Mouse (Mus musculus) ZHBTc4 (cell line): Measurements from ENCODE around the gene Aftph.
A peak's percentile ranks its signal among the peaks of the same experiment; 100 is the strongest.

Experiments
- DNase-seq: peaks from one replicate; pipeline ENCODE4 v3.0.0-alpha.2; 2011; ENCODE audit warnings: low read depth, low spot score

Aftph gene

DNA sequence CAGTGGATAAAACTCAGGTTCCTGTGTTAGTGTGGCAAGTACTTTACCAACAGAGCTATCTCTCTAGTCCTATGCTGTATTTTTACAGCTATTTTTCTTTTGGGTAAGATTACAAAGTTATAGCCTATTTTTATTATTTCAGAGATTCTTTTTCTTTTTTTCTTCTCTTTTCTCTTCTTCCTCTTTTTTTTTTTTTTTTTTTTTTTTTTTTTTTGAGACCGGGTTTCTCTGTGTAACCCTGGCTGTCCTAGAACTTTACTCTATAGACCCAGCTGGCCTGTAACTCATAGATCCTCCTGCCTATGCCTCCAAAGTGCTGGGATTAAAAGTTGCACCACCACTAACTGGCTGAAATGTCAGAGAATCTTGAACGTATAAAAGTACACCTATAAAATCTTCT, 13.3 kb downstream of the Aftph start:
- DNase-seq = no peak

DNA sequence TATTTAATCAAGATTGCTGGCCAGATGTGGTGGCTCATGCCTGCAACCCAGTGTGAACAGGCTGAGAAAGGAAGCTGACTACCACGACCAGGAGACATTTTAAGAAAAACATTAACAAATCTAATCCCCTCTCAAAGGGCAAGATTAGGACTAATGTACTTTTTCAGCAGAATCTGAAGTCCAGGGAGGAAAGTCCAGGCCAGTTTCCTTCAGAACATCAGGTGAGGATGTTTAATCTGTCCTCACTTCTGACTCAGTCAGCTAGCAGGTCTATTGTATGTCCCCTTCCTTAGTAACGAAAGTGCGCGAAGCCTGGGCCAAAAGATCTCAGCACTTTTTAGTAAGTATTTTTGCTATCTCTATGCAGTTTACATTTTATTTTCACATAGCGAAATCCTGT, 17.8 kb downstream of the Aftph start:
- DNase-seq = no peak

DNA sequence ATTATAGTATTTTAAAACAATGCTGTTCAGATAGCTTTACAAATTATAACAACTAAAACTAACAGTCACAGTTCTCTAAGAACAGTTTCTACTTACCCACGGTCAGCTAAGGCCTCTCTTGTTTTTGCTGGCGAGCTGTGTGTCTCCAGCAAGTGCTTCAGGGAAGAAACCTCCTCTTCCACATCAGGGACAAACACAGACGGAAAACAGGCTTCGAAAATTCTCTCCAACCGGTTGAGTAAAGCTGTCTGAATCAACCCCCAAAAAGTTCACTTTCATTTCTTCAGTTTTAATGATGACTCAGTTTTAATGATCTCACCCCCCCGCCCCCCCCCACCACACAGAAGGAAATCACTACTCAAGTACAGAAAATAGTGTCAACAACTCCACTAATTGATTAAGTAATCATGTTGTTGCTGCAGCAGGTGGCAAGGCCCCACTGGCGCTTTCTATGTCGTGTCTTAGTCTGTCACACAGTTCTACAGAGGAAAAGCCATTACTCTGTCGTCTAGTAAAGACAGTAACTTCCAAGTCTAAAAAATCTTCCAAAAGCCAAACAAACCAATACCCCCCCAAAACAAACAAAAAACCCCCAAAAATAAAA, 29.2 kb downstream of the Aftph start:
- DNase-seq = no peak

DNA sequence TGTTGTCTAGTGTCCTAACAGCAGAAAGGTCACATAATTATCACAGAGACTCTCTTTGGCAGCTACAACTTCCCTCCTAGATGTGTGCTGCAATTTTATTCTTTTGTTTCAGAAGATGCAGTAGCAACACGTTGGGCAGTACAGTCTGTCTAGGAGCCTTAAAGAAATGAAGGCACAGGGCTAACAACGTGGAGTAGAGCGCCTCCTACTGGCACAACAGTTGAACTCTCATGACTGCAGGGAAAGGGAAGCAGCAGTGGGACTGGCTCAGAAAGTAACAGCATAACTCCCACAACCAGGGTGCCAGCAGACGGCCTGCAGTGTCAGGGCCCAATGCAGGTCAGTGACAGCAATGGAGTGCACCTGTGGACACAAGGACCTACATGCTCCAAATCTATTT, 50.4 kb downstream of the Aftph start:
- peak; percentile 85 for DNase-seq

DNA sequence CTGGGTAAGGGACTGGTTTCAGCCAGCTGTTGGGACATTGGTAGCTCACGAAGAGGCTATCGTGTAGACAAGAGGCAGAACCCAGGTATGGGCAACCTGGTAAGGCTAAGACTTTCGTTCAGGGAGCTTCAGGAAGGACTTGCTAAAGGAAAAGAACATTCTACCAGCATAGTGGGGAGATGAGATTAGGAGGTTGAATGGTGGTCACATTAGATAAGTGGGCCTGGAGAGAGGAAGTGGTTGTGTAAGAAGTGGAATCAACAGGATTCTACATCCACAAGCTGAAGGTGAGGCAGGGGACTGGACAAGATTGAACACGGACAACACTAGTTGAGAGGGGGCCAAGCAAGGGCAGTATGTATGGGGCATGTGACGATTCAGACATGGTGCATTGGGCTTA, 59.7 kb downstream of the Aftph start:
- DNase-seq = no peak

DNA sequence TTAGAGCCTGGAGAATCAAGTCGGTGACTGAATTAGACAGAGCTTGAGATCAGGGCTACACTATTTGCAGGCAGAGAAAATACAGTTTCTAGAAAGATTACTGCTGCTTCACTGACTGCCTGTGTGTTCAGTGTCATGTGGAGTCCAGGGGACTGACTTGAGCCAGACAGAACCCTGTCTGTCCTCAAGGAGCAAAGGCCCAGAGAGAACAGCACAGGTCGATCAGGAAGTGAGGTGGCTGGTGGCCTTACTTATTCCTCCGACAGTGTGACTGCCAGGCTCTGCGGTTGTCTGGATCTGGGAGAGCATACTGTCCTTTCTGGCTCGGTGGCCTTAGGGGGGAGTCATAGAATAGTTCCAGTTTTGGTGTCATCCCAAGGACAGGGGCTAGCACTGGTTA, 60.6 kb downstream of the Aftph start:
- no peak for DNase-seq

DNA sequence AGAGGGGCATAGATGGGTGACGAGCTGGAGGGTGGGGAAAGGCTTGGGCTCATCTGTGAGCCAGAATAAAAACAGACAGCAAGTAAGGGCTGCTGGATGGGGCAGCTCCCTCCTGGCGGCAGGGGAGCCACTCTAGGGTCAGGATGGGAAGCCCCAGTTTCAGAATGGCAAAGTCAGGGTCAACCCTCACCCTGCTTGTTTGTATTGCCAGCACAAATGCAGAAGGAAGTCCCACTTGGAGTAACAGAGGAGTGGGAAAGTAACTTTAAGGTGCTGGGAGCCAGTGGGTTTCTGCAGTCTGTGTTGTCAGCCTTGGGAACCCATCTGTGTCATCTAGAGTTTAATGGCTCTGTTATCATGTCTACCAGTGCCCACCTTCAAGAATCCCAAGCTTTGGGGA, 62.0 kb downstream of the Aftph start:
- no peak for DNase-seq

DNA sequence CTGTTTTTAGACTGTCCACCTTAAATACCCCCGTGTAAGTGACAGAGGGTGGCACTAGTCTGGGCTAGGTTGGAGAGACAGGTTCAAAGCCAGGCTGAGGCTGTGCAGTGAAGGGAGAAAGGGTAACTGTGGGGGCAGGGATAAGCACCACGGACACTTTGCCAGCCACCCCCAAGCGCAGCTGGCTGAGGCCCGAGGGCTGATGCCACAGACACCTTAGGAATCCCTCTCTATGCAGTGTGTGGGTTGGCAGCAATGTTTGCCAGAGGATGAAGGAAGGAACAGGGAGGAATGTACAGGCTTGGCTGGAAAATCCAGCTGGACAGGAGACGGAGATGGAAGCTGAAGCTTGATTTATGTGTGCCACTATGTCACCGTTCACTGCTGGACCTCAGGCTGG, 68.9 kb downstream of the Aftph start:
- DNase-seq = no peak

DNA sequence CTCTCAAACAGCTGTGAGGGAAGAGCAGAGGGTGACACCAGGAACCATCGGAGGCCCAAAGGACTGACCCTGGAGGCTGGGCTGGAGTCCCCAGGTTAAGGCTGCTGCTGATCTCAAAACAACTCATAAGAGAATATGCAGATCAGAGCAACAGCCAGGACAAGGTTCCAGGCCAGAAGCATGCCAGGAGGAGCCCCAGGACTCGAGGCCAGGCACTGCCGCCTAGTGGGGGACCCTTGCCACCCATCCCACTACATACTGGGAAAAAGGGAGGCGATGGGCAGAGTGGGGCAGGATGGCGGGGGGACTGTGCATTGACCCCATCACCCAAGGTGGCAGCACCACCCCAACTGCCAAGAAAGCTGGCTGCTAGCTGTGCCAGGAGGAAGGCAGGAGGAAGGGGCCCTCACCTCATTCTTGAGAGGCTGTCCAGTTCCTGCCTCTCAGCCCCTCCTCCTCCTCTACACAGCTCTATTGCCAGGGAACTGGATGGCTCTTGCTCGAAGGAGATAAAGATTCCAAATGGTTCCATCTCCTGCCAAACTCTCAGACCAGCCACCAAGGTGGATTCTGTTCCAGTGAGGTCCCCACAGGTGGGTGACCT, 69.5 kb downstream of the Aftph start:
- DNase-seq = no peak

DNA sequence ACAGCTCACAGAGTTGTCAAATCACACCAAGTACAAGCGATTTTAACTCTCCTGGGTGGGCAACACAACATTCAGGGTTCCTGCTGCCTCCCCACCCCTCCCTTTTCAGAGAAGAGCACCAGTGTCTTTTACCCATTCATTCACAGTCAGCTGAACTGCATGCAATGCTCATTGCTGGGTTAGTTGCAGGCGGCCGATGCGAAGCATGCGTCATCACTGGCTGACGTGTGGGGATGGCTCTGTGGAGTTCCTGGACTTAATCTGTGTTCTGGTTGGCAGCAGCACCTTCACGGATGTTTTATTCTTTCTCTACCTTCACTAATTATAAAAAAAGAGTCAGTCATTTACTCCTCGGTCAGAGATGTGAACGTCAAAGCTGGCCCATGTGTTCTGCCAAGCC, 76.5 kb downstream of the Aftph start:
- DNase-seq = no peak

DNA sequence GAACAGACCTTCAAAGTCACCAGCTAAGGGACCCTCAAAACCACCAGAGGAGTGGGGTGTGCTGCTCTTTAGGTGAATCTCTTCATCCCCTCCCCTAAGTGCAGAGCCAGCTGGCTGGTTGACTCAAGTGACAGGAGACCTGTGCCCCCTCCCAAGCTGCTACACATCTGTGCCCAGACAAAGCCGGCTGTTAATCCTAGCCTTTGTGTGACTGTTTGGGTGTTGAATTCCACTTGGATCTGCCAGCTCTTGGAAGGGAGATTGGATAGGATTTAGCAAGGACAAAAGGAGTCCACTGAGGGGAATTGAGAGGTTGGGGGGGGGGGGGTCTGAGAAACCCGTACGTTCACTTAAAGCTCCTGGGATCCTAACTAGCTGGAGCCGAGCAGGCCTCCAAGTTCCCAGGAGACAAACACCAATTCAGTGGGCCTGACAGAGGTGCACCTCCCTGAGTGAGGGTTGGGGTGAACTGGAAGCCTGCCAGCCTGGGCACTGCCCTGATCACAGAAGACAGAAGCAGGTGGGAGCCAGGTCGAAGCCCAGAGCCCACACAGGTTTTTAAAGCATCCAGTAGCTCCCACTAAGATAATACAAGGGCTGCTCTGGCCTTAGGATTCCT, 77.7 kb downstream of the Aftph start:
- no peak for DNase-seq

DNA sequence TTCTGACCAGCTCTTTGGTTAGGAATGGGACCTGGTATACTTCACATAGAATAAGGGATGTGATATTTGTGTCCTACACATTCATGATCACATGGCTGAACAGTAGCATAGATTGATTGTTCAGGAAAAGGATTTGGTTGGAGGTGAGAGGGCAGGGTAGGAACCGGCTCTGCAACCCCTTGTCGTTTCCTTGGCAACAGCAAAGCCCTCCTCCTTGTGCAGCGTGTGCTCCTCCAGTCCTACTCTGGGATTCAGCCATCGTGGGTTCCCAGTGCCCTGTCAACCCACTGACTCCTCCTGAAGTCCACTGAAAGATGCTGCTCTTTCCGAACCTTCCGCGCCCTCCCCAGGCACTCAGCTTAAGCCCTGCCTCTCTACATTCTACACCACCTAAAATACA, 78.6 kb downstream of the Aftph start:
- peak; percentile 24 for DNase-seq

DNA sequence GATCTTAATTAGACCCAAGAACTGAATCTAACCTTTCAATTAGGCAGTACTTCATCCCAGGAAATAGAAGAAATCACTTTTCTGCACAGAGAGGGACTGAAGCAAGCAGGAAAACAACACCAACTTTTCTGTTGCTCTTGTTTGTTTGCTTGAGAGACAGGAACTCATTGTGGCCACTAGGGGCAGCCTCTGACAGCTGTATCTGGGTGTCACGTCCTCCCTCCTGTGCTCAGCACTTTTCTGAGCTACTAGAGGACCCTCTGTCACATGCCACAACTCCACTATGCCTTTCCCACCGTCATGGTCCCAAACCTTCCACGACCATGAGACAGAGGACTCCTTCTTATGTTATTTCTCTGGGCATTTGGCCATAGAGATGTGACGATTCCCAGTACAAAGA, 79.7 kb downstream of the Aftph start:
- DNase-seq = peak; percentile 76

DNA sequence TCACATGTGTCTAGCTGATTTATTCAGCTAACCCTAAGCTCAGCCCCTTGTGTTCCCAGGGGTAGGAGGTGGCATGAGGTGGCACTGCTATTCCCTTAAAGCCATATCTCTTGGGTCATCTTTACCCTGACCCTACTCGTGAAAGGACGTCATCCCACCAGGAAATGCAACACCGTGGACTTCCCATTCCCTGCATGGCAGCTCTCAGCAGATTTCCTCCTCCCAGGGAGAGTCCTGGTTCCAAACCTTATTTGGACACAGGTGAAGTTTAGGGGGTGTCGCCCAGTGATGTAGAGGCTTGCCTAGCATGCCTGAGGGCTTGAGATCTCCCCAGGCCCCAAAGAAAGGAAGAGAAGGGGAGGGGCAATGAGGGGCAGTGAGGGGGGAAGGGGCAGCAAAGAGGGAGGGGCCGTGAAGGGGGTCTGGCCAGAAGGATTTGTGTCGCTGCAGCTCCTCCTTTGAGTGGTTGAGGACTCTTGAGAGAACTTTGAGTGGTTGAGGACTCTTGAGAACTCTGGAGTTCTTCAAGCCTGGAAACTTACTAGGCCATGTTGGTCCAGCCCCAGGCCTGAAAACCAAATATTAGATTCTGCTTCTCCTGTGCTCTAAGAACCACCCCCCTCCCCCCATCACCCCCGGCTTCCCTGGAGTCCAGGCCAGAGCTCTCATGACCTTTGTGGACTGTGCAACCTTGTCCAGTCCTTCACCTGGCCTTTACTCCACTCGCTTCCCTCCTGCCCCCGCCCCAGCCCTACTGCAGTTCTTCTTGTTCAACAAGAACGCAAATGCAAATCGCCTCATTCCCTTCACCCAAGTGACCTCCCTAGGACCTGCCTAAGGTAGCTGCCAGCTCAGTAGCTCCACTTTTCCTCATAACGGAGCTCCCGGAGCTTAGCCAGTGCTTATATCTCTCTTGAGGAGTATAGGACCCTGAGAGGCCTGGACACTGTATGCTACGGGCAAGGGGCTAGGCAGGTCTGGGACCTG, 81.0 kb downstream of the Aftph start:
- DNase-seq = no peak

DNA sequence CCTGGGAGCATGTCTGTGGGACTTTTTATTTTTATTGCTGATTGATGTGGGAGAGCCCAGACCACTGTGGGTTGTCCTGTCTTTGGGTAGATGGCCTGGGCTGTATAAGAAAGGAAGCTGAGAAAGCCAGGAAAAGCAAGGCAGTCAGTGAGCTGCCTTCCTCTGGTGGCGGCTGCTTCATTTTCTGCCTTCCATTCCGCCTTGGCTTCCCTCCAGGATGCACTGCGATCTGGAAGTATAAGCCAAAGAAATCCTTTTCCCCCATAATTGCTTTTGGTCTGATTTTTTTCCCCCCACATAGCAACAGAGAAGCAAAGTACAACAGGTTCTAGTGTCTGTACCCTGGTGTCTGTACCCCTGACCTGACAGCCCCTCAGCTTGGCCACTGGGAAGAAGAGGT, 82.3 kb downstream of the Aftph start:
- DNase-seq = no peak

DNA sequence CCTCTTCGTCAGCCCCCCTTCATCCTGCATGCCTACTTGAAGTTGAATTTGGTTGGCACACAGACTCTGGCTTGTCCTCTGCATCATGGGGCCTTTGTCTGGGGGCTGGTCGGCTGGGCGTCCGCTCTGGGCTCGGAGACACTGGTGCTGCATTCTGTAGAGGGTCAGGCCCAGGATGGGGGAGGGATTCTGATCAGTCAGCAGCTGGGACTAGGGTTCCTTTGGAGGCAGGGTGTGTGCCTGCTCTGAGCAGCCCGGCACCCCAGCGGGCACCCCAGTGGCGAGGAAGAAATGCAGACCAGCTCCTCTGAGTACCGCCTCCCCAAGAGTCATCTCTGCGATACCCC, 84.7 kb downstream of the Aftph start:
- DNase-seq = no peak

DNA sequence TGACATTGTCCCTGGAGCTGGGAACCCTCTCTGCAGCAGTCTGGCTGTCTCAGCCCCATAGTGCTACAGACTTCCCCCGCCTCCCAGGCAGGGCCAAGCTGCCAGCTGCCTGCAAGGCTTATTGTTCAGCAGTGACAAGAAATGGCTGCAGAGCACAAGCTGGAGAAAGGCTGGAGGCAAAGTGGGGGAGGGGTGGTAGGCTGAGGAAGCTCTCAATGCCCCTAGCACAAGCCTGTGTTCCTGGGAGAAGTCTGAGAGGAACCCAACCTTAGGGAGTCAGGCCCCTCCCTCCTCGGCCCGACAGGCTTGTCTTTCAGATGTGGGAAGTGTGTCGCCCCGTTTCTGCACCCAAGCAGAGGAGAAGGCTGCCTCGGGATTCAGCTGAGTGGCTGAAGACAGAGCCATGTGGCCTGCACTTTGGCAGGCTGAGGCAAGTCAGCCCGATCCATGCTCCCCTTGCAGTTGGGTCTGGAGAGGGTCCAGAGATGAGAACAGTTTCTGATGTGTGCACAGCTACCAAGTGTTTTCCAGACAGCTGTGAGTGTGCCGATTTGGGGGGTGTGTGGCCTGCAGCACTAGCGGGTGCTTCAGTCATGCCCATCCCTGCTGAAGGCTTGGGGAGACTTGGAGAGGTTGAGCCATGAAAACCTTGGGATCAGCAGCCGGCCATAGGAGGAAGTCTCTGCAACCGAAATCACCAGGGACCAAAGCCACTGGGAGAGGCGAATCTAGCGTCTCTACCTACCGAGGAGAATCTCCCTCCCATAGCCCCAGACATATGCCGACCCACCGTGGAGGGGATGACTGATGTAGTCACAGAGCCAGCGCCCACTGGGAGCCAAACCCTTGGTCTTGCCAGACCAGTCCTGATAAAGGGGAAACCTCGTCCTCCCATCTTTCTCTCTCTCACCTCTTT, 85.3 kb downstream of the Aftph start:
- DNase-seq = peak; percentile 91

DNA sequence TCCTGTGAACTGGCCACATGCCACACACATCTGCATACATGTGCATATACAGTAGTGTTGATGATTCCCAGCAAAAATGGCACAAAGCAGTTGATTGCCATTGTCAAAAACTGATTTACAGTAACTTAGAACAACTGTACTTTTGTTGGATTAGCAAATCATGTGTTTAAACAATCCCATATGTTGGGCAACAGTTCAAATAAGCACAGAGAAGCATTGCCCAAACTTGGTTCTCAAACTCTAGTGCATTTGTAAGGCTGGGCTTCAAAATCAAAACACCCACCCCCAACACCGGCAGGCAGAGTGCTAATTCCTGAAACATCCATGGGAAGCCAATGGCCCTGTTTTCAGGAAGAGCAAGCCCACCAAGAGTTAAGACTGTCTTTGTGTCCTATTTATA, 90.2 kb downstream of the Aftph start:
- DNase-seq = no peak

DNA sequence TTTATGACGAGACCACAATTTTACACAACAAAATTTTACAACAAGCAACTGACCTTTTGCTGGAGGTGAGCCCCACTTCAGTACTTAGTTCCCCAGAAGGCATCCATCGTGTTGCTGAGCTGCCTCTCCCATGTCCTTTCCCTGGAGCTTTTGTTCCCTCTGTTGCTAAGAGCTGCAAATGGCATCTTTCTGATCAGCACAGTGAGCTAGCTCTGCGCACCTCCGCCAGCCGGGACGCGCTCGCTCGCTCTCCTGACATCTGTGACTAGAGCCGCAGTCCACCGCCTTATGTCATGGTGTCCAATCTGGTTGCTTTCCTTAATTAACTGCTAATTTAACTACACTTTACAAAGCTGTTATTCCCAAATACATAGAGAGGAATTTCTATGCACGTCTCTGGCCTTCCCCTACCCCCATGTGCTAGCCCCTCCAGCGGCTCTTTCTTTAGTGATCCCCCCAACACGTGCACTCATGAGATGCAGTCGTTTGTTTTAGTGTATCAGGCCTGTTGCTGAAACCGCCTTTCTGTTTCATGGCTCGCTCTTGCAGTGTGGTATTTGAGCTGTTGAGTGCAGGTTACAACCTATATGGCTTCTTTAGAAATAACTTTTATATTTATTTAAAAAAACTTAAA, 91.3 kb downstream of the Aftph start:
- DNase-seq = peak; percentile 49

DNA sequence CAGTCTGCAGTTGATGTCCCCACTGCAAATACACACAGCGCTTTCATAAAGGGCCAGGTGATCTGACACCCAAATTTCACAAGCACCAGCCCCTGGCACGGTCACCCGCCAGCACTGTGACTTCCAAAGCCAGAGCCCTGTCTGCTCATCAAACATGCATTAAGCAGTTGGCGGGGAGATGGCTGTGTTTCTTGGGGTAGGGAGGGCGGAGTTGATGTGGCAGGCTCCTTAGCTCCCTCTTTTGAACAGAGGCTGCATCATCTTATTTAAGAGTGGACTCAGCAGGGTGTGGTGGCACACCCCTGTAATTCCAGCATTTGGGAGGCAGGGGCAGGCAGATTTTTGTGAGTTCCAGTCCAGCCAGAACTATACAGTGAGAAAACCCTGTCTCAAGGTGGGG, 91.9 kb downstream of the Aftph start:
- DNase-seq = peak; percentile 70
